In genomic region chr2:158852579-158852978, GRCm38 (mm10) we compare ENCODE assay signal across 9 mouse cellular contexts. TPM values are rescaled to one million over a fixed set of nuclear protein-coding genes. Genes with fewer than 3 reads are reported as not detected.
DNase-seq lines count a peak whose midpoint lies in the region; ATAC-seq and TF ChIP-seq lines count a peak whose summit lies in the region.
"Had no signal": no experiment of that assay in that cellular context is flagged by ENCODE, and none has a peak within 500 bp of the region (broad histone marks: within the 10 kb centered on the region; RNA-seq: fewer than 3 reads in every experiment).

No protein-coding gene starts in this region.

- no peaks in the 10 kb centered on the region for H3K27me3 ChIP-seq in heart, postnatal 0 days (ENCODE audit: control insufficient read depth, insufficient read depth, low read length)
- no peaks in the 10 kb centered on the region for H3K27me3 ChIP-seq in intestine, embryonic 16.5 days (replicated peaks; ENCODE audit: control insufficient read depth, insufficient read depth, low read length)
- H3K27me3 ChIP-seq: embryonic facial prominence, embryonic 13.5 days had no signal

- DNase-seq in heart, postnatal 0 days (ENCODE audit: low spot score): peak; percentile 17
- DNase-seq in heart, postnatal 25 days (ENCODE audit: low spot score): no peak
- DNase-seq in testis, postnatal 10 days (ENCODE audit: low spot score): peak; percentile 77
- no peak for DNase-seq in testis, postnatal 14 days (ENCODE audit: low spot score)
- DNase-seq in brain, embryonic 14.5 days (ENCODE audit: low read depth): peak; percentile 73
- peak; percentile 30 to 33 for DNase-seq in layer of hippocampus, postnatal 36 days
- DNase-seq in retina, embryonic 14.5 days (ENCODE audit: low spot score): peak; percentile 70

- ATAC-seq in heart, postnatal 0 days (ENCODE audit: insufficient read depth, low read depth): peak; percentile 30
- no peak for ATAC-seq in intestine, embryonic 16.5 days

- WGBS in heart, postnatal 0 days: 38% methylated on average over 2 of the region's 2 CpGs
- 27% methylated on average over 2 of the region's 2 CpGs for WGBS in intestine, embryonic 16.5 days

- no peak overlapping the region for H3K4me2 ChIP-seq in heart, postnatal 0 days (ENCODE audit: low read depth, low read length)
- no peak overlapping the region for H3K4me2 ChIP-seq in intestine, embryonic 16.5 days (ENCODE audit: low read depth, low read length)
- H3K4me2 ChIP-seq: embryonic facial prominence, embryonic 13.5 days had no signal

- H3K9me3 ChIP-seq in heart, postnatal 0 days (replicated peaks; ENCODE audit: control insufficient read depth, low read length): no peaks in the 10 kb centered on the region
- no peaks in the 10 kb centered on the region for H3K9me3 ChIP-seq in intestine, embryonic 16.5 days (ENCODE audit: control insufficient read depth, low read length)
- H3K9me3 ChIP-seq: embryonic facial prominence, embryonic 13.5 days had no signal

- peak; percentile 59 for TF ChIP-seq CTCF in heart, postnatal 0 days (IDR thresholded peaks at IDR 0.05; ENCODE audit: low read depth)
- TF ChIP-seq CTCF in brain, embryonic 14.5 days (IDR thresholded peaks at IDR 0.05; ENCODE audit: borderline replicate concordance, extremely low read depth, insufficient read depth, insufficient read length): peak; percentile 62; the same call in 1 of the 2 replicates

- no peak for TF ChIP-seq EP300 in heart, postnatal 0 days (IDR thresholded peaks at IDR 0.05; ENCODE audit: low read depth)

- no peak for TF ChIP-seq POLR2A in brain, embryonic 14.5 days (IDR thresholded peaks at IDR 0.05; ENCODE audit: borderline replicate concordance, extremely low read depth, insufficient read depth, insufficient read length, poor library complexity, severe bottlenecking)

- no peak overlapping the region for H3K4me3 ChIP-seq in heart, postnatal 0 days (ENCODE audit: low read depth, low read length)
- no peak overlapping the region for H3K4me3 ChIP-seq in intestine, embryonic 16.5 days (ENCODE audit: low read length)
- H3K4me3 ChIP-seq: embryonic facial prominence, embryonic 13.5 days had no signal

- no peaks in the 10 kb centered on the region for H3K4me1 ChIP-seq in heart, postnatal 0 days (ENCODE audit: control insufficient read depth, insufficient read depth)
- peaks cover 25% of the 10 kb centered on the region for H3K4me1 ChIP-seq in intestine, embryonic 16.5 days (ENCODE audit: control insufficient read depth, insufficient read depth, low read length)

- intact Hi-C loops in heart, postnatal 25 days (cut with DNase I): loop anchor here (5.0 kb wide), 1 partner anchor 85 kb away; the partner anchor contains the start of gene Fam83d

- no peak overlapping the region for H3K9ac ChIP-seq in heart, postnatal 0 days (replicated peaks; ENCODE audit: low read depth, low read length)
- H3K9ac ChIP-seq in intestine, embryonic 16.5 days (ENCODE audit: low read depth, low read length): no peak overlapping the region
- H3K9ac ChIP-seq: embryonic facial prominence, embryonic 13.5 days had no signal

- H3K27ac ChIP-seq in heart, postnatal 0 days (ENCODE audit: low read depth): no peak overlapping the region
- H3K27ac ChIP-seq in intestine, embryonic 16.5 days (ENCODE audit: low read length): no peak overlapping the region
- H3K27ac ChIP-seq: embryonic facial prominence, embryonic 13.5 days had no signal

- H3K36me3 ChIP-seq in heart, postnatal 0 days (replicated peaks; ENCODE audit: control insufficient read depth, insufficient read depth, low read length): peaks cover 70% of the 10 kb centered on the region
- H3K36me3 ChIP-seq in intestine, embryonic 16.5 days (ENCODE audit: control insufficient read depth, insufficient read depth, low read length): 0 out of 2 replicates have a peak, but pooled peaks cover 3% of the 10 kb centered on the region

RNA-seq across cellular contexts. Expression of gene Dhx35, which starts 58.0 kb away (rescaled TPM):
- total RNA-seq in heart, postnatal 0 days (2014; rRNA removed; ENCODE audit: low replicate concordance): 30.7 and 36.9 TPM in 2 replicates
- polyA plus RNA-seq in heart, postnatal 0 days (2015; fragmentation: Nextera tagmentation; extraction: Ambion mirVana): 11.6 and 13.4 TPM in 2 replicates
- 10 to 100 TPM; 16.2 to 17.8 TPM for total RNA-seq in heart, postnatal 25 days (2021)
- 29.8 and 39.6 TPM in 2 replicates for polyA plus RNA-seq in brain, embryonic 14.5 days (2012; rRNA removed)
- total RNA-seq in layer of hippocampus, postnatal 36 days (2021): 10 to 100 TPM; 14.6 to 21.0 TPM
- polyA plus RNA-seq in intestine, embryonic 16.5 days (2015; fragmentation: Nextera tagmentation; extraction: Ambion mirVana): 12.3 and 12.7 TPM in 2 replicates

Comparison
In these comparisons a context has a peak if more than half of its experiments do, and no peak if none do; other contexts are left out.
1. DNase-seq: peak in heart, postnatal 0 days (single experiment), testis, postnatal 10 days (single experiment), brain, embryonic 14.5 days (single experiment), layer of hippocampus, postnatal 36 days (2 of 2) and retina, embryonic 14.5 days (single experiment); none in heart, postnatal 25 days (single experiment) and testis, postnatal 14 days (single experiment).